Mouse (Mus musculus): Measurements from ENCODE around the gene Olfr1348. TPM values are rescaled to one million over a fixed set of nuclear protein-coding genes. Genes with fewer than 3 reads are reported as not detected.

The Olfr1348 gene
- total RNA-seq, 1 experiment, result not detected

GRCm38 (mm10) chr7:6455868-6456267 lies 52.7 kb downstream of the Olfr1348 start, which contains the start of gene Olfr1336:
TSS of gene Olfr1336 (plus strand) at chr7:6456168.
- H3K9me3 ChIP-seq (ENCODE audit: control insufficient read depth, insufficient read depth, low read depth, low read length), result no peaks in the 10 kb centered on the region
- H3K4me3 ChIP-seq (ENCODE audit: insufficient read depth in 1 of 2, low read depth in 1 of 2, low read length in 2 of 2, poor library complexity in 1 of 2, severe bottlenecking in 1 of 2), result no peak within 1 kb of the TSS
- in situ Hi-C loops (cut with MboI; ENCODE audit: low sequenced_read_pairs in 2 of 2, unreplicated experiment in 2 of 2), result loop anchor here in 1 of 2 experiments (25.0 kb wide), 1 partner anchor 181 kb away; no protein-coding TSS in a partner anchor
- no peak for DNase-seq (ENCODE audit: low read depth, low spot score)
- H3K27ac ChIP-seq (ENCODE audit: insufficient read depth, low read depth, low read length, poor library complexity, severe bottlenecking), result no peak within 1 kb of the TSS
- H3K4me1 ChIP-seq (ENCODE audit: control insufficient read depth in 2 of 2, insufficient read depth in 2 of 2, low read length in 2 of 2, poor library complexity in 1 of 2), result no peaks in the 10 kb centered on the region
- no peak within 1 kb of the TSS for H3K9ac ChIP-seq (ENCODE audit: insufficient read depth, low read depth, low read length, poor library complexity, severe bottlenecking)
- no peak for TF ChIP-seq ZC3H11A (IDR thresholded peaks at IDR 0.05; ENCODE audit: borderline replicate concordance, low read depth, low read length)
- H3K36me3 ChIP-seq (ENCODE audit: control insufficient read depth, insufficient read depth, low read length, poor library complexity, severe bottlenecking), result no peaks in the 10 kb centered on the region

Other genes with a start within 250 kb of the Olfr1348 start
- gene Zfp667, start 222.2 kb downstream of the Olfr1348 start, total RNA-seq (2012; rRNA removed), result 2.3 and 3.2 TPM in 2 replicates
- 3.2 and 3.6 TPM in 2 replicates for gene Zfp583, start 177.5 kb downstream of the Olfr1348 start, total RNA-seq (2012; rRNA removed)
- 2.5 and 2.9 TPM in 2 replicates for gene Gm3854, start 165.0 kb downstream of the Olfr1348 start, total RNA-seq (2012; rRNA removed)
- gene Zfp78, start 145.5 kb downstream of the Olfr1348 start, total RNA-seq (2012; rRNA removed), result 1.2 and 1.5 TPM in 2 replicates
- 5.6 and 7.7 TPM in 2 replicates for gene Zfp28, start 125.5 kb downstream of the Olfr1348 start, total RNA-seq (2012; rRNA removed)
- 0.21 and 0.54 TPM in 2 replicates for gene Smim17, start 110.0 kb downstream of the Olfr1348 start, total RNA-seq (2012; rRNA removed)
- gene Gm20715, start 98.5 kb downstream of the Olfr1348 start, total RNA-seq (2012; rRNA removed), result 0.09 and 0.11 TPM in 2 replicates
- 0.37 TPM in 1 of 2 replicates, not detected in the other for gene Olfr1344, start 70.1 kb downstream of the Olfr1348 start, total RNA-seq (2012; rRNA removed)
- not detected in 2 replicates for gene Olfr1336, start 52.6 kb downstream of the Olfr1348 start, total RNA-seq (2012; rRNA removed)
- not detected in 2 replicates for gene Olfr1346, start 41.6 kb downstream of the Olfr1348 start, total RNA-seq (2012; rRNA removed)
- gene Olfr5, start 21.8 kb downstream of the Olfr1348 start, total RNA-seq (2012; rRNA removed), result not detected in 2 replicates
- not detected in 2 replicates for gene Olfr1347, start 9.0 kb downstream of the Olfr1348 start, total RNA-seq (2012; rRNA removed)
- gene Olfr1349, start 14.2 kb upstream of the Olfr1348 start, total RNA-seq (2012; rRNA removed), result not detected in 2 replicates
- not detected in 2 replicates for gene Olfr1350, start 56.1 kb upstream of the Olfr1348 start, total RNA-seq (2012; rRNA removed)
- 0.95 and 1.7 TPM in 2 replicates for gene Zim1, start 187.7 kb upstream of the Olfr1348 start, total RNA-seq (2012; rRNA removed)
- gene Peg3, start 221.7 kb upstream of the Olfr1348 start, total RNA-seq (2012; rRNA removed), result 27.4 and 80.4 TPM in 2 replicates
- 2.5 and 4.5 TPM in 2 replicates for gene Usp29, start 221.8 kb upstream of the Olfr1348 start, total RNA-seq (2012; rRNA removed)